Mouse (Mus musculus): ENCODE data around the gene Tox2.

Tox2 gene

DNA sequence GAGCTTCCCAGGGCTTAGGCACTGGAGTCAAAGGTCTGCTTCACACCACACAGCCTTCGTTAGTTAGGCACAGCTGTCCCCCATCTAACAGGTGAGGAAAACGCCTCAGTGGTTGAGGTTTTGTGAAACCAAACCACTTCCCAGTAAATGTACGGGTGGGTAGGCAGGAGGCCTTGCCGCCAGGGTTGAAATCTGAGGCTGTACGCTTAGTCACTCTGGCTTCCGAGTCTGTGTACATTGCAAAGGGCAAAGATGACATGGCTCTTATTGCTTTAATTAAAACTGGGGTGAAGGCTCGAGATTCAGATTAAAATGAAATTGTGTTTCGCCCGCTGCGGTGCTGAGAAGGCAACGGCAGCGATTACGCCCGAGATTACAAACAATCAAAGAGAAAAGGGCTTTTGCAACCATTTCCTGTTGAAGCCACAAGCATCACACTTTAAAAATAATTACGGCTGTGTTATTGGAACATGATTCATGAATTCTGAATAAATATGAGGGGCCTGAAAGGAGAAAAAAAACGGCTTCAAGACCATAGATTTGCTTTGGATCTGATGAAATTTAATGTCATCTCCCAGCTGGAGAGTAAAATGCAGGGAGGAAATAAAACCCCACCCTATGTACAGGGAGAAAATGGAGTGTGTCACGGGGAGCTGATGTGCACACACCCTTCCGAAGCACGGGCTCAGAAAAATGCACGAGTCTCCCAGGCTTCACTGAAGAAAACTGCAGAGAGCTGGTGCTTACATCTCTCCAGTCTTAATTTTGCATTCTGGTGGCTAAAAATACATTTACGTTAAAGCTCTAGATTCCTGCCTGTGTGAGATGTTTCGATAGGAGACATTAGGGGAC lies 50.5 kb downstream of the Tox2 start:
- DNase-seq (ENCODE audit: low read depth in 1 of 2, low spot score in 2 of 2) = no peak

DNA sequence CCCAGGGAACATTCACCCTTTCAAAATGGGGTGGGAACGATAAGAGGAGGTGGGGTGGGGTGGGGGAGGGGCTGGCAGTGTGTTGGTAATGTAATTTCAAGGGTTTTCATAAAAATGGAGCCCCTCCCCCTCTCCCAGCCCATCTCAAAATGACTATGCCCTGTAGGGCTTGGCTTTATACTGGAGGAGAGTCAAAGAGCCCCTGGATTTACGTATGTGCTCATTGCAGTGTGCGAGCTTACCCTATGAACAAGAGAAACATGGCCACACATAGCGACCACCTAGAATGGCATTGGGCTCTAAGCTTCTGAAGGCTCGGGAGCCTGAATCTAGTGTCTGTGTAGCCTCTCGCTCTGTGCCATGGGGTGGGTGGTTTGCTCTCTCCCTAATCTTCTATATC lies 51.3 kb downstream of the Tox2 start:
- DNase-seq (ENCODE audit: low read depth in 1 of 2, low spot score in 2 of 2) = no peak

DNA sequence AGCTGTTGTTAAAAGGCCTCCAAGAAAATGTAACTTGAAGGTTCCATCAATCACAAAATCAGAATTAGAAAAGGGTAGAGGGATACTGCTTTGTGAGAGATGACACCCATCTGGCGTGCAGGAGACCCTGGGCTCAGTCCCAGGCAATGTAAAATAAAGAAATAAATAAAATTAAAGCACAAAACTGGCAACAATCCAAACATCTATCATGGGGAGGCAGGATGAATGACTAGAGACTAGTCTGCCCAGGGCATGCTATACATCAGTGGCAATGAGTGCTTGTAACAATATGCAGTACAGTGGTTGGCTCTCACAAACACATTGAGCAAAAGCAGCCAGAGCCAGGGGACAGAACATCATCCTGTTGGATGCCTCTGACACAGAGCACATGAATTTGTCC lies 53.8 kb downstream of the Tox2 start:
- DNase-seq (ENCODE audit: low read depth in 1 of 2, low spot score in 2 of 2) = no peak

DNA sequence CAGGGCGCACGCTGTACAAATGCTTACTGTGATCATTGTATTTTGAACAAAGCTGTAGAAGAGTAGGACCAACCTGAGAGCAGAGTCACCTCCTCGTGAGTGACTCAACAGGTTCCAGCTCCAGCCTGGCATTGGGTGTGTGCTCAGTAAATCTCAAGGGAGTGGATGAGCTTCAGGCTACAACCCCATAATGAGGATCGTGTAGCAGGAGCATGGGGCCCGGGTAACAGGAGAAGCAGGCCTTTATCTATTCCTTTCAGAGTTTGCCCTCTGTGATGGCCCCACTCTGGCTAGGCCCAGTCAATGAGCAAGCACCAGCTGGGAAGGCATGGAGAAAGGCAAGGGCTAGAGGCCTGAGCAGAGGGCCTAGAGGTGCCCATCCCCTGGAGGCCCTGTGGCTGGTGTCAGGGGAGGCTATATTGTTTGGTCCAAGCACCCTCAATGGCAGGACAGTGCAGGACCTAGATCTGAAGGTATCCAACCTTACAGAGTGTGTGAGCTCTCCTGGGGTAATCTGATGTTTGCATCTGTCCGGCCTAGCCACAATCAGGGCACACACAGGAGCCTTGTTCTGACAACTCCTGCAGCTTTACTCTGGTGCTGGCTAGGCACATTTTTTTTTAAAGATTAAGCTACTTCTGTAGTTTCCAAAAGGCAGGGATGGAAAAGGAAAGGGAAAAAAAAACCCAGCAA lies 58.6 kb downstream of the Tox2 start:
- no peak for DNase-seq (ENCODE audit: low read depth in 1 of 2, low spot score in 2 of 2)

DNA sequence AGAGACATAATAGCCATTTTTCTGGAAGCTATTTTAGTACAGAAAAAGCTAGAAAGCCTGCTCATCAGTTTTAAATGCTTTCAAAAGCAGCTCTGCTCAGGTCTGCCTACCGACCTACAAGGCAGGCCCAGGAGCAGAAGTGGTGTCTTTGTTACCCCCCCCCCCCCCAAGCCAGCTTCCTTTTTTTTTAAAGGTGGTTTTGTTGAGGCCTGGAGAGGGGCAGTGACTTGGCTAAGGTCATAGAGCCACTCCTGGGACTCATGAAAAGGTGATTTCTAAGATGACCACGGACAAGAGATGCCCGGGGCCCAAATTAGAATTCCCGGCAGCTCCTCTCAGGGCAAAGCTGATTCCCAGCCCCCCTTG lies 59.1 kb downstream of the Tox2 start:
- no peak for DNase-seq (ENCODE audit: low read depth in 1 of 2, low spot score in 2 of 2)

DNA sequence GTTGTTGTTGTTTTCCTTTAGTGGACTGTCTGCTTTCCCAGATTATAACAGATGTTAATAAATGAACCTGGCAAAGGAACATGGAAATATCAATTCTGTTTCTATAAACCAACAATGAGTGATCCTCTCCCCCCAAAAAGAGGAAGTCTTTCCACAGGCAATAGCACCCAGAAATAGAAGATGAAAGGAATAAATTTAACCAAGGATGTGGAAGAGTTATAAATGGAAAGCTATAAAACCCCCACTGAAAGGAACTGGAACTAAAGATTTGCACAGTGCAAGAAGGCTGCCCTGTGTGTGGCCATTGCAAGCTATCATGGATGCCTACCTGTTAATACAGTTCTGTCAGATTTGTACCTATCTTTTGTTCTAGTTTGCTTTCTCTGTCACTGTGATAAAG lies 64.2 kb downstream of the Tox2 start:
- no peak for DNase-seq (ENCODE audit: low read depth in 1 of 2, low spot score in 2 of 2)

DNA sequence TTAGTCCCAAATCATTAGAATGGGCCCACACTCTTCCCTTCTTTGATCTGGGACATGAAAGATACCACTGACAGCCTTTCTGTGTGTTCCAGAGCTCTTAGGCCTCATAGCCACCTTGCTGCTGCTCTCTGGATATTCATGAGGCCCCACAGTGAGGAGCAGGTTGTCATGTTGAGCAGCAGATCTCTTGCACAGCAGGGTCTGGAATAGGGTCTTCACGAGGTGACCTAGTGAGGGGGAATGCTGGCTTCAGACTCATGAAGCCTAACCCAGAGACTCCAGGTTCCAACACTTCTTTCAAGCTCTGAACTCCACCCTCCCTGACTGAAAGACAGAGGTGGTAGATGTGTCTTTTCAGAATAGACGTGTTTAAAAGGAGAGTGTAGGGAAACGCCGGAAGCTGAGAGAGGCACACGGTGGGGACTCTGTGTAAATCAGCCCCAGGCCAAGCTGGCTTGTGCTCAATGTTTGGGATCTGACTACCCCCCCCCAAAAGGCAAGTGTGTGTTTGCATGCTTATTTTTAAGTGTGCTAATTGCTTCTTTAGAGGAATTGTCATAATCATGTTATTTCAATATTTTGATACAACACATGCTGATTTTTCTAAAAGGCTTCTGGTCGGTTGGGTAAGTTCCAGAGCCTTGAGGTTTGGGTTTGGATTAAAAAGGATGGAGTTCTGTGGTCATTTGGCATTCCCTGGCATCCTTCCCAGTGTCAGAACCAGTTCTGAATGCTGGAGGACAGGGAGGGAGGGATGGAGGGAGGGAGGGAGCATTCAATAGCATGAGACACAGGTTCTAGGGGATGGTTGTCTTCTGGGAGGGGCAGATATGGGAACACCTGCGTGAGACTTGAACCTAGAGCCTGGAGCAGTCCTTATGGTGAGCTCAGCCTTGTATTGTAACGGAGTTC lies 68.9 kb downstream of the Tox2 start:
- no peak for DNase-seq (ENCODE audit: low read depth in 1 of 2, low spot score in 2 of 2)

DNA sequence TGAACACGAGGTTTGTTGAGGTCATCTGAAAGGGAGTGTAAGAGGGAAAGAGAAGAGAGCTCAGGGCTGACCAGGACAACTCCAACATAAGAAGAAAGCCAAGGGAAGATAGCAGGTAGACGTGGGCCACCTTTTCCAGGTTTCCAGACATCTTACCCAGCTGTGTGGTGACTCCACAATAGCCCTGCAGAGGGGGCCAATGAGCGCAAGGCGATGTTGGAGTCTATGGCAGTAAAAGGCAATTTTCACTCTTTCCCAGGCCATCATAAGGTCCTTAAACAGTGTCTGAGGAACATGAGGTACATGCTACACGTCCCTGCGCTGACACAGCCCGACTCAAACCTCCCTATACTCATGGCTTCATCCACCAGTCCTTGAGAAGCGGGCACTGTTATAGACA lies 70.9 kb downstream of the Tox2 start:
- DNase-seq (ENCODE audit: low read depth in 1 of 2, low spot score in 2 of 2) = no peak

DNA sequence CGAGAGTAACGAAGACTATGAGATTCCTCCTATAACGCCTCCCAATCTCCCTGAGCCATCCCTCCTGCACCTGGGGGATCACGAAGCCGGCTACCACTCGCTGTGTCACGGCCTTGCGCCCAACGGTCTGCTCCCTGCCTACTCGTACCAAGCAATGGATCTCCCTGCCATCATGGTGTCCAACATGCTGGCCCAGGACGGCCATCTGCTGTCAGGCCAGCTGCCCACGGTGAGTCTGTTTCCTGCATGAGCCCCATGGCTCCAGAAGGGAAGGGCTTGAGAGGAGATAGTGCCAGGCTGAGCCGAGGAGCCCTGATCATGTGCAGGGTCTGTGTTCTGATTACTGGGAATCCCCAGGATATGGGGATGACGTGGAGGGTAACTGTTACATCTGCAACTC lies 73.1 kb downstream of the Tox2 start:
- no peak for DNase-seq (ENCODE audit: low read depth in 1 of 2, low spot score in 2 of 2)

DNA sequence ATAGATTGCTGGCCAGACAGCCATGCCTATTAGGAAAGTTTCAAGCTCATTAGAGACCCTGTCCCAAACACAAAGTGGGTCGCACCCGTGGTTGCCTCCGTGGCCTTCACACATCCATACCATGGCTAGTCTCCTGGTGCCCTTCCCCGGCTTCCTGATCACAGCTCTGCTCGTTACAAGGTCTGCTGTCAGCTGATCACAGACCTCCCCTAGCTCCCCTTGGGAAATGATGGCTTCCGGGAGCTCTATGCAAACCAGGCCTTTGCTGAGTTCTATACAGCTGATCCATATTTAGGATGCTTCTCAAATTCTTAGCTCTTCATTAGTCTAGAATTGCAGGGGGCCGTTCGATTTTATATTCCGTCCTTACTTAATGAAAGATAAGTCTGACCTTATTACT lies 75.1 kb downstream of the Tox2 start:
- DNase-seq (ENCODE audit: low read depth in 1 of 2, low spot score in 2 of 2) = no peak

DNA sequence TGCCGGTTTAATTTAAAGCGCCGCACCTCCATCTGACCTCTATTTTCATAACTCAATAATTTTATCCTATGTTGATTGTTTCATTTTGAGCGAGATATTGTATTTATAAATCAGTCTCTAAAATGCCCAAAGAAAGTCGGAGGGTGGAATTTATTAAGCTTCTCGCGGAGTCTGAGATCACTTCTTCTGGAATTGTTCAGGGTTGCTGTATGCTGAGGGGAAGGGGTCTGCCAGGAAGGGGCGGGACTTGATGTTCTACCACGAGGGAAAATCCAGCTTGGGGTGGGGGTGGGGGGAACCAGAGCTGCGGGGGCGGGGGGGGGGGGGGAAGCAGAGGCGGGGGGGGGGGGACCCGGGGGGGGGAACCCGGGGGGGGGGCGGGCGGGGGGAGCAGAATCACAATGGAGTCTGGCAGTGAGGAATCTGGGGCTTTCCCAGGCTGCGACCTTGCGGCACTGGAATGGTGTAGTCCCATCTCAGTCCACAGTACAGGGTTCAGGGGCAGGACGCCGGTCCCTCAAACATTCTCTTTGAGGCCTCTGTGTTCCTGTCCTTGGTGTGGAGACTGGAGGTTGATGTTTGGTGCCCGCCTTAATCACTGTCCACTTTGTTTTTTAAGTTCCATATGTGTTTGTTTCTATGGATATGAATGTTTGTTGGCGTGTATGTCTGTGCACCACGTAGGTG lies 77.9 kb downstream of the Tox2 start:
- DNase-seq (ENCODE audit: low read depth in 1 of 2, low spot score in 2 of 2) = no peak

DNA sequence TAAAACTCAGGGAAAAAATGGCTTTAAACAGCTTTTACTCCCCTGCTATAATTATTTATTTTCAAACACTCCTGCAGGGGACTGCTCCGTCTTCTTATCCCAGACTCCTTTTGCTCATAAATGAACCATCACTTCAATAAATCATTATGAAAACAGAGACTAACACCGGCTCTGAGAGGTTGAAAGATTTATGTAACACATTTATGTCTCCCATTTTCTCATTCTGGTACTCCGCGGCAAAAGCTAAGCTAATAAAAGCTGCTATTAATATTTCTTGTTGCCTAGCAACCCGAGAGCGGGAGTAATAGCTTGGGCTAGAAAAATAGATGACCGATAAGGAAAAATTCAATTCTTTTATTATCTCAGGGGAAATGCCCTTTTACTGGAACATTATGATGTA lies 81.9 kb downstream of the Tox2 start:
- DNase-seq (ENCODE audit: low read depth in 1 of 2, low spot score in 2 of 2) = no peak

DNA sequence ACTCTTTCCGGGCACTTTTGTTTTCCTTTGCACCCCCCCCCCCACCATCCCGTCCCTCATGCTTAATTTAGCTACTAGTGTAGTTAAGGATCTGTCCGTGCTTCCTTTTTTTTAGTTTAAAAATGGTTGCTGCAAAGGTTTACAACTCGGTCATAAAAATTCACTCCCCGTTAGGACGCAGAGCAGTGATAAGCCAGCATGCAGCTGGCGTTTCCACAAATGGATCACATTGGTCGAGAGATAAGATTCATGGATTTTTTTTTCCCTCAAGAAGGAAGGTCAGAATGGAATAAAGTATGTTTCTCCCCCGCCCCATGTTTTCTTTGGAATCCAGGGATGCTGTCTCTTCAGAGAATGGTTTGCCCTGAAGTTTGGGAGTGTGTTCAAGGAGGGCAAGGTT lies 82.4 kb downstream of the Tox2 start:
- DNase-seq (ENCODE audit: low read depth in 1 of 2, low spot score in 2 of 2) = no peak

DNA sequence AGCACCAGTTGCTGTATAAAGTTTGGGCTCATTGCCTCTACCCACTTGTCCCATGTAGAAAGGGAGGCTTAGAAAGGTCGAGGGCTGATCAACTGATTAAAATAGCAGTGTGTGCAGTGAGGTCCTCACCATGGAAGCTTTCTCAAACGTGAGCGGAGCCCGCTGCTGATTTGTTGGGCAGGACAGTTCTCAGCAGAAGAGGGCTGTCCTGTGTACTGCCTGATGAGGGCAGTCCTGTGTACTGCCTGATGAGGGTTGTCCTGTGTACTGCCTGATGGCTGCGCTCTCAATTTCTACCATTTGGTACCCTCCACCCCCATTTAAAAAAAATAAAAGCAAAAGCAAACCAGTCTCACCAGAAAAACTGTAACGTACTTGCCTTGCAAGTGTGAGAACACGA lies 82.8 kb downstream of the Tox2 start:
- no peak for DNase-seq (ENCODE audit: low read depth in 1 of 2, low spot score in 2 of 2)

DNA sequence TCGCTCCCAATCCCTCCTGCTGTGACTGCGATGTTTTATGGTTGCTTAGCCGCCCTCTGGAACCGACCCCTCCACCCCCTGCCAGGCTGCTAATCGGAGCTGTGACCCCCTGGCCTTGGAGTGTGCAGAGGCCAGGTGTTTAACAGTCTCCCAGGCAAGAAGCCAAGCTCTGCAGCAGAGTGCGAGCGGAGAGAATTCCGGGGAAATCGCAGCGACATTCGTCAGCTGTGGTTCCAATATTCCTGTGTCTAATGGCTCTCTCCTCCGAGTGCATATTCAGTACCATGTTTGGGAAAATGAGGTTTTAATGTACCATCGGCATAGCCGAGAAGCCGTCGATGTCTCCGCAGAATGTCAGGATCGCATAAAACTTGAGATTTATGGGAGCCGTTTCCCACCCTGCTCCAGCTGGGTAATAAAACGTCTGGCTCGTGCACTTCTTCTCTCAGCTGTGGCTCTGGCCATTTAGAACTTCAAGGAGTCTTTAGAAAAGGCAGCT lies 86.0 kb downstream of the Tox2 start:
- DNase-seq (ENCODE audit: low read depth in 1 of 2, low spot score in 2 of 2) = no peak

DNA sequence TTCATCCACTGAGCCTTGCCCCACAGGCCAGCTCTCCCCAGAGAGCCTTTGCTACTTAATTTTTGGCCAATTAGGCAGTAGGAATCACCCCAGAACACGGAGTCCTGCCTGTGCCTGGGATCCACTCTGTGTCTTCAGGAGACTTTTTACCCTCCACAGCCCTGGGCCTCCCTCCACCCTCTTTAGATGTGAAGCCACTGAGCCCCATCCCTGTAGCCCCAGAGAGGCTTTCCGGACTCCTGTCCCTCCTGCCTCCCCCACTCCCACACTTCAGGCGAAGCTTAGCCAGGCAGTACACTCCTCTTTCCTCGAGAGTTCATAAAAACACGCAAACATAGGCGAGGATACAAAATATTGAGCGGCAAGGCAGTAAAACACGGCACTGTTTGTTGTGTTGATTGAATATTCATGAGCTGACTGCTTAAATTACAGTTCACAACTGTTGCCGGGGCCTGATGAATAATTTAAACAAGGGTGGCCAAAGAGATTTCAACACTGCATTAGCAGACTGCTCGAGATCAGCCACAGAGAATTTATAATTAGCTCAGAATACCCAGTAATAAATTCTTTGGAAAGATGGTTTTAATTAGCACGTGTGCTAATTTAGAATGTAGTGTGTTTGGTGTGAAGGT lies 94.2 kb downstream of the Tox2 start:
- DNase-seq (ENCODE audit: low read depth in 1 of 2, low spot score in 2 of 2) = no peak

DNA sequence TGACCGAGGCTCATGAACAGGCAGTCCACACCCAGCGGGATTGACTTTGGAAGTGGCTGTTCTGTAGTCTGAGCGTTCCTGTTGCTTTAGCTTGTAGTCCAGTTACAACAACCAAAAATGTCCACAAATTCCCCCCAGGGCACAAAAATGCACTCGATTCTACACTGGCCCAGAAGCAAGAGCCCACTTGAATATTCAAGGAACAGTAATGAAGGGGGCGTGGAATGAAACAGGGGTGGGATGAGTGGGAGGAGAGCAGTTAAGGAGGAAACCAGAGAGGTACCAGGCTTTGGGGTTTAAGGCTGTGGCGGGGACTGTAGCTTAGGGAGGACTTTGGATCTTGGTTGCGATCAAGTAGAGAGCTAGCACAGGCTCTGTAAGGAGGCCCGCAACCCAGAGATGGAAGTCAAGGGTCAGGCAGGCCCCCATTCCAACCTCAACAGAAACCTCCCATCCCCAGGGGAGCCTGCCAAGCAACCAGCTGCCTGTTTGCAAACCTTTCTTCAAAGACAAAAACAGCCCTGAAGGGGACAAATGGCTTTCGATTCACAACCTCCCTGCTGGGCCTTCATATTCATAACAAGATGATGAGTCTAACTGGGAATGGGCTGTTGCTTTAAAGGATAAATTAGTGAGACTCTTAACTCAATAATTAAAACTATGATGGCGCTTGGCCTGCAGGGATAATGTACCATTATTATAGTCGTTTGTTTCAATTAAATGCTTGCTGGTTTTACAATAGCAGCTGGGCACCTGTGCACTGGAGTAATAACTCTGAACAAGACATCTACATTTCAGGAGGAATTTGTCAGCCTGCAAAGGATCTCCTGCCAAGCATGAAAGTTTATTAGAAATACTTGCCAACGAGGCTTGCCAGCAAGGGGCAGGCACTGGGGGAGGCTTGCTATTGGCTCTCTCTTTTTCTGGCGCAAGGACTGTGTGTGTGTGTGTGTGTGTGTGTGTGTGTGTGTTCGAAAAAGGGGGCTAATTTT lies 97.4 kb downstream of the Tox2 start:
- DNase-seq (ENCODE audit: low read depth in 1 of 2, low spot score in 2 of 2) = no peak

DNA sequence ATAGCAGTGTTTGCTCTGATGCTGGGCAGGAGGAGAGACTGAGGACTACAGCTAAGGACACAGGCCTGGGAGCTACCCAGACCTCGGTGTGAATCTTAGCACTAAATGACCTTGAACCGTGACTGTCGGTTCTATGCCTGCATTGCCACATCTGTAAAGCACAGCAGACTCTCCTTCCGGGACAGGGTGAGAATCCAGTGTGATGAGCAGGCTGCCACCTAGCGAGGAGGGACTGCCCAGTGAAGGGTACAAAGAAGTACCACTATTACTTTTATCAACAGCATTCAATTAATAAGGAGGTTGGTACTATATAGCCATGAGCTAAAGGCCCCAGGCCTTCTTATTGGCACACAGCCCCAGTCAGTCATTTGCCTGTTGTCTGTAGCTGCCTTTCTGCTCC lies 98.7 kb downstream of the Tox2 start:
- no peak for DNase-seq (ENCODE audit: low read depth in 1 of 2, low spot score in 2 of 2)

DNA sequence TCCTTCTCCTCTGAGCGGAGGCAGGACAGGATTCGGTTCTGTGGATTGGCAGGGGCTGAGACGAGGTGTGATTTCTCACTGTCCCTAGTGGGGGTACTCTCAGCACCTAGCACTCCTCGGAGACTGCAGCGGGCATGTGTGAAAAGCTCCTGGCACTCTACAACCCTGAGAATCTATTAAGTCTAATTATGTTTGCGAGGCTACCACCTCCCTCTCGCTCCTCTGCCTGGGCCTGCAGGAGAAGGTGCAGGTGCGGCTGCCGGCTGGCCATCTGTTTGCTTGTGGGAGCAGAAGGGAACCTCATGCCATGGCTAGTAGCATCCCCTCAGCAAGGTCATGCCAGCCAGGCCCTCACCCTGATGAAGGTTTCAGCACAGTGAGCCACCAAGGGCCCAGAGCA lies 100.1 kb downstream of the Tox2 start:
- DNase-seq (ENCODE audit: low read depth in 1 of 2, low spot score in 2 of 2) = no peak
